Mouse (Mus musculus) embryo, embryonic 11 days (tissue): ENCODE data around the gene Khdc1b.
"Not testable (repeated sequence)": the region's sequence is repeated elsewhere in the genome, so short reads cannot be mapped to it uniquely, and the experiment has no call there.

ENCODE experiments used
- DNase-seq: peaks from one replicate; pipeline ENCODE4 v3.0.0-alpha.2; 2015

Gene Khdc1b

DNA sequence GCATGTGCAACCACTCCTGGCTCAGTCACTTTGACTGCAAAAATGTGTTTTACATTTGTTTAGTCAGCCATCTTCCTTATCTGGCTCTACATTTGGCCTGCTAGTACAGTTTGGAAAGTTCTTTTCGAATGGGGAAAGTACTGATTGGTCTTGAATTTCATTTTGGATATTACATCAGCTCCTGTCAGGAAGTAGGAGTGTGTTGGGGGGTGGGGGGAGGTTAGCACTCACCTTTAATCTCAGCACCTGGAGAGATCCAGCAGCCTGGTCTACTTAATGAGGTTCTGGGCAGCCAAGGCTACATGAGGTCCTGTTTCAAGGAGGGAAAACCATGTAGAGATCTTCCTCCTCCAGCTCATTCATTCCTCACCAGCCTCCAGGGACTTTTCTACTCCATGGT lies at the start of gene Khdc1b:
Khdc1b (plus strand) TSS at position 301 of the 400 bp plus-strand sequence.
- DNase-seq: no peak

- DNase-seq: no peak
Observed at GRCm38 (mm10) chr1:21335836-21336235, 47.5 kb upstream of the Khdc1b start.

- DNase-seq: no peak
Observed at GRCm38 (mm10) chr1:21340745-21341144, 42.6 kb upstream of the Khdc1b start.

DNA sequence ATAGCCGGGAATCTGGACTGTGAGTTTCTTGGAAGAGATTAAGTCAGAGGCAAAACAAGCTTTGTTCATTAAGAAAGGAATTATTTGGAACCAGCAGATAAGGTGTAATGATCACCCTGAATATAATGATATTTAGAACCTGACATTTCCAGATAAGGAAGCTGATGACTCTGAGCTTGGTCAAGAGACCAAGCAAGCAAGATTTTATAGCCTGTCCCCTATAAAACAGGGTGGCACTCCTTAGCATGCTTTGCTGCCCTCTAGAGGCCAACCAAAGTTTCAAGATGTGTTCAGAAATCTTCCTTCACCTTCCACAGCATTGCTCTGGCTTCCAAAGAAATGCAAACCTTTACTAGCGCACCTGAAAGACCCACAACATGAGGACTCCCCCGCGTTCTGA lies 39.1 kb upstream of the Khdc1b start:
- DNase-seq: peak; percentile 59

DNA sequence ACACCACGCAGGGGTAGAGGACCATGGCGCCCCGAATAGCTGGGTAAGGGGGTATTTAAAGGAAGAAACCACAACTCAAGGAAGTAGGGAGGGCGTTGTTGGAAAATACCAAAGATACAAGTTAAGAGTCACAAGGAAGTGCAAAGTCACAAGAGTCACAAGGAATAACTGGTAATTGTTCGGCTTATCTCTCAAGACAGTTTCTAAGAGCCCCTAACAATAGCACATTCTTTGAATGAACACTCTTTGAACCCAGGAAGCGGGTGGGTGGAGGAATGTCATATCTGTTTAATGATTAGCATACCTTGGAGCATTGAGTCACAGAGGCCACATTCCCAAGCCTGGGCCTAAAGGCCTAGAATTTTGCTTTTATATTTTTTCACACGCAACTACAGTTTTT lies 38.6 kb upstream of the Khdc1b start:
- not testable (repeated sequence) for DNase-seq

- no peak for DNase-seq
Observed at GRCm38 (mm10) chr1:21349341-21349740, 34.0 kb upstream of the Khdc1b start, which contains the start of gene Khdc1a. TSS of gene Khdc1a (plus strand) at chr1:21349641.

DNA sequence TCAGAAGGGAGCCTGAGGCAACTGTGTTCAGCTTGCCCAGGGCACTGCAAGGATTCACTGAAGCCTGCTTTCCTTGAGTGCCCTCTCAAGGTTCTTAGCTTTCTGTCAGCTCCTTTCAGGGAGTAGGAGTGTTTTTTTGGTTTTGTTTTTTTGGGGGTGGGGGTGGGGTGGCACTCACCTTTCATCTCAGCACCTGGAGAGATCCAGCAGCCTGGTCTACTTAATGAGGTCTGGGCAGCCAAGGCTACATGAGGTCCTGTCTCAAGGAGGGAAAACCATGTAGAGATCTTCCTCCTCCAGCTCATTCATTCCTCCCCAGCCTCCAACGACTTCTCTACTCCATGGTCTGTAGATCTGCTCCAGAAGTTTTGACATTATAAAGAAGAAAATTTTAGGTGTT lies 15.3 kb upstream of the Khdc1b start, which contains the start of gene Khdc1c:
Khdc1c (plus strand) TSS at position 301 of the 400 bp plus-strand sequence.
- DNase-seq: not testable (repeated sequence)

GRCm38 (mm10) chr1:21391138-21391671 lies 7.8 kb downstream of the Khdc1b start:
- no peak for DNase-seq

DNA sequence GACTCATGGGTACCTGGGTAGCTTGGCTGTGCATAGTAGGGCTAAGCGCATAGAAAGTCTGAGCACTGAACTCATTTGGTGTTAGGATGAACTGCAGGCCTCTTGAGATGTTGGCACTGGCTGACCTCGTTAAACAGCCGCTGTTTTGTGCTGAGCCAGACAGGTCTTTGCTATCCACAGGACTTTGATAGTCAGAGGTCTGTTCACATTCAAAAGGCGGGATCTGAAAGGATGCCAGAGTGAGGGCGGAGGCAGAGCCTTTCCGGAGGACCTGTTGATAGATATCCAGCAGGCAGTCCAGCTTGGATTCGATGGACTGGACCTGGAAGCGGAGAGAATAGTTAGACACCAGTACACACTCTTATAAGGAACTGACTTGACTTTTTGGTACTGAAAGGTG lies 19.4 kb downstream of the Khdc1b start:
- no peak for DNase-seq

DNA sequence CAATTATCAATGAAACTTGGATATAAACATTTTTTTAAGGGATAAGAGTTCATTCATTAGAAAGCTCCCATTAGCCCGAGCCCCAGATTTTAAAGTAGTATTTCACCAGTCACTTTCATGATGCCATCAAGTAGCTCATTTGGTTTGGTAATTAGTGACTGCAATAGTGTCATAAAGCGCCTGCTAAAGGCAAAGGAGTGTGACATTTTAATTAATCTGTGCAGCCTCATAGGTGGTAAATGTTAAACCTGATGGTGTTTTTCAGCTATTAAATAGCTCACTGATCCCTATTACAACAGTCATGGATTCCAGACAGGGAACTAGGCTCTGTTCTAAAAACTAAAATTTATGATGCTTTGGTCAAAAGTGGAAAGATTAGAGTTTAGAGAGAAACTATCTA lies 23.9 kb downstream of the Khdc1b start:
- DNase-seq: no peak

GRCm38 (mm10) chr1:21411331-21412196 lies 28.2 kb downstream of the Khdc1b start:
- DNase-seq: peak; percentile 82

DNA sequence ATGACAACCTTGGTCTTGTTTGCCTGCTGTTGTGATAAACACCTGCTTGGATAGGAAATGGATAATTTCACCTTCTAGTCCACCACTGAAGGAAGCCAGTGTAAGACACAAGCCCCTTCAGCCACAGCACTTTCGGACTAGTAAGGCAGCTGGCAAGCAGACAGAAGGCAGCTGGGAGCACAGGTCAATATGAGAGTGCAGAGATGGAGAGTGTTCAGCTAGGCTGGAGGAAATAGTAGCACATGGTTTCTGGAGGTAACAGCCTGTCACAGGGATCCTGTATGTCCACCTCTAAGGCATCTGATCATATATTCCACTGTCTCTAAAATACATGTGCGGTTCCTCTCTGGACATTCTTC lies 28.8 kb downstream of the Khdc1b start:
- DNase-seq: no peak

- peak; percentile 32 for DNase-seq
Observed at GRCm38 (mm10) chr1:21419370-21419769, 36.0 kb downstream of the Khdc1b start.

- no peak for DNase-seq
Observed at GRCm38 (mm10) chr1:21425654-21426053, 42.3 kb downstream of the Khdc1b start.

GRCm38 (mm10) chr1:21428079-21428478 lies 44.7 kb downstream of the Khdc1b start:
- no peak for DNase-seq

DNA sequence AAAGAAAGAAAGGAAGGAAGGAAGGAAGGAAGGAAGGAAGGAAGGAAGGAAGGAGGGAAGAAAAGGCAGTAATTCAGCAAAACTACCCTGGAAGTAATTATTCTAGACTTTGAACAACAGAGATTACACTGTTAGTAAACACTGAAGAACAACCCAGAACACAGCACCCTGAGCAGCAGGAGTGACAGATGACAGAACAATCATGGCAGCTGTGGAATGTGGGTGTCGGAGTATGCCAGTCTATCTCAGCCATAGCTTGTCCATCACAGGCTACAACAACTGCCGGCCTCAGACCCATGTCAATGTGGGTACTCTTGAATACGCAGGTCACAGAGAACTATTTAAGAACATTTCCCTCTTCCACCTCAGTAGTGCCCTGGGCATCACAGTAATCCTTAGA lies 48.3 kb downstream of the Khdc1b start:
- no peak for DNase-seq

DNA sequence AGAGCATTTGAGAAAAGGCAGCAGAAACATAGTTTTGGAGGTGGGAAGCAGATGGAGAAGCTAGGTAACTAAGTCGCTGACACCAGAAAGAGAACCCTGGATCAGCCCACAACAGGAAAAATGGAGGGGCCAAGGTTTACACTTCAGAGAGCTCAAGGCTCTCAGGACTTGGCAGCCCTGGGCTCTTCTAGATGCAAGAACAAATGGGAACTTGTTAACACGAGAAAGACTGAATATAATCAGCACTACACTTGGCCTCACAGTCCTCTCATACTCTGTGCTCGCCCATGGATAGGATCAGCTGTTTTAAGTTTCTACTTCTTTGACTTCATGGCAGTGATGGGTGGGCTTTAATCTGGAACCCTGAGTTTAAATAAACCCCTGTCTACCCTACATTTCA lies 51.5 kb downstream of the Khdc1b start:
- no peak for DNase-seq
